Mouse (Mus musculus): ENCODE measurements at regions not wholly inside any gene's neighbourhood (a gene's known extent, or its start where the extent isn't known, plus 50 kb on each side); places are given as distances from the start of the nearest gene placed in this dataset.

DNA sequence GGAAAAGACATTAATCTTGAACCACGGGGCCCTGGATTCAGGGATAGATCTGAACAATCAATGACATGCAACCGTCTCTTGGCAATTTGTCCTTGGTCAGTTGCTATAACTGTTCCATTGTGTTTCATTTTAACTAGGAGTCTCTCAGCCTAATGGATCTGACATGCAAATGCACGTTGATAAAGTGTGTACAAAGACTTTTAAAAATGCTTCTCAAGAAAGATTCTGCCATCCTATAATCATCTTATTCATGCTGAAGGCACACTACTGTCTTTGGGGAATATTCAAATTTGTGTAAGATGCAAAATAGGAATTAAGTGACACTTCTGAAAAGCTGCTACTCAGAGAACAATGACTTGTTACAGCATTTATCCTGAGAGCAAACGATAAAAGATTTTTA, 252.3 kb downstream of the Hdgfl1 start:
- TF ChIP-seq CTCF (IDR thresholded peaks at IDR 0.05; ENCODE audit: low read depth), result no peak
- no peak for TF ChIP-seq EP300 (IDR thresholded peaks at IDR 0.05; ENCODE audit: low read depth)

Data from heart, postnatal 0 days (tissue).